Mouse (Mus musculus) lung, postnatal 0 days (tissue): ENCODE data around the gene Ppp1r9b.

Source experiments
- CTCF ChIP-seq: IDR thresholded peaks from 2 replicates; pipeline ENCODE4 v1.5.1; 2016; ENCODE audit warnings: antibody characterized with exemption, mild to moderate bottlenecking
- EP300 ChIP-seq: IDR thresholded peaks from 2 replicates; pipeline ENCODE4 v1.6.1; 2016; ENCODE audit warnings: antibody characterized with exemption, mild to moderate bottlenecking, control low read depth

- TF ChIP-seq CTCF (no peak), EP300 (no peak)
Measured at GRCm38 (mm10) chr11:95008661-95009628, 18.1 kb downstream of the Ppp1r9b start.
